Mouse (Mus musculus) neural tube, embryonic 14.5 days (tissue): Measurements from ENCODE around the gene Hist1h1e. TPM values are rescaled to one million over a fixed set of nuclear protein-coding genes. Genes with fewer than 3 reads are reported as not detected.

Experiments used
- microRNA-seq: library from miRNA; unstranded; fragments of <30 nt; microRNA quantifications from one replicate; pipeline ENCODE4, GENCODE M21; 2016
- polyA plus RNA-seq: library from polyadenylated mRNA; unstranded; fragments of >200 nt; fragmentation: Nextera tagmentation; extraction: Ambion mirVana; gene quantifications from 2 replicates; pipeline ENCODE4 v1.2.1, GENCODE M21; 2014

Hist1h1e gene
- polyA plus RNA-seq, 1 experiment from 2014 or later, result 3.3 TPM

Small RNA genes within 50 kb of the gene (microRNA-seq; reads per million reads assigned to microRNA genes)
- gene Gm44359 (not detected), gene Gm44394 (not detected)

Other genes starting within 250 kb of the Hist1h1e start
- gene Abt1, start 198.7 kb downstream of the Hist1h1e start, polyA plus RNA-seq, result 8.8 and 9.5 TPM in 2 replicates
- gene Btn1a1, start 156.7 kb downstream of the Hist1h1e start, polyA plus RNA-seq, result 0.17 TPM in 1 of 2 replicates, not detected in the other
- not detected in 2 replicates for gene Btn2a2, start 133.7 kb downstream of the Hist1h1e start, polyA plus RNA-seq
- 1.7 and 2.1 TPM in 2 replicates for gene Hist1h4h, start 91.5 kb downstream of the Hist1h1e start, polyA plus RNA-seq
- gene Hist1h2af, start 88.7 kb downstream of the Hist1h1e start, polyA plus RNA-seq, result not detected in 2 replicates
- gene Hist1h3g, start 87.1 kb downstream of the Hist1h1e start, polyA plus RNA-seq, result 0.72 TPM in 1 of 2 replicates, not detected in the other
- gene Hist1h2bh, start 79.2 kb downstream of the Hist1h1e start, polyA plus RNA-seq, result 0.33 TPM in 1 of 2 replicates, not detected in the other
- gene Hist1h3f, start 78.5 kb downstream of the Hist1h1e start, polyA plus RNA-seq, result 0.52 TPM in 1 of 2 replicates, not detected in the other
- gene Hist1h4f, start 70.9 kb downstream of the Hist1h1e start, polyA plus RNA-seq, result not detected in 2 replicates
- gene Hist1h1d, start 69.3 kb downstream of the Hist1h1e start, polyA plus RNA-seq, result 0.07 and 0.13 TPM in 2 replicates
- 1.9 and 2.4 TPM in 2 replicates for gene Hist1h3e, start 60.2 kb downstream of the Hist1h1e start, polyA plus RNA-seq
- gene Hist1h2ae, start 51.3 kb downstream of the Hist1h1e start, polyA plus RNA-seq, result 11.7 and 12.9 TPM in 2 replicates
- gene Hist1h2bg, start 51.2 kb downstream of the Hist1h1e start, polyA plus RNA-seq, result 0.75 and 1.1 TPM in 2 replicates
- 0.94 TPM in 1 of 2 replicates, not detected in the other for gene Hist1h2bf, start 48.4 kb downstream of the Hist1h1e start, polyA plus RNA-seq
- 1.1 TPM in 1 of 2 replicates, not detected in the other for gene Hist1h2ad, start 48.2 kb downstream of the Hist1h1e start, polyA plus RNA-seq
- gene Hist1h3d, start 46.8 kb downstream of the Hist1h1e start, polyA plus RNA-seq, result 0.50 and 1.1 TPM in 2 replicates
- 23.6 and 25.2 TPM in 2 replicates for gene Hist1h4d, start 41.0 kb downstream of the Hist1h1e start, polyA plus RNA-seq
- 1.1 and 1.3 TPM in 2 replicates for gene Hist1h2be, start 1.4 kb downstream of the Hist1h1e start, polyA plus RNA-seq
- 0.17 and 0.41 TPM in 2 replicates for gene Hist1h2ac, start 61.4 kb upstream of the Hist1h1e start, polyA plus RNA-seq
- gene Hist1h2bc, start 61.6 kb upstream of the Hist1h1e start, polyA plus RNA-seq, result 11.6 and 20.8 TPM in 2 replicates
- not detected in 2 replicates for gene Hist1h1t, start 73.3 kb upstream of the Hist1h1e start, polyA plus RNA-seq
- 2.1 and 3.5 TPM in 2 replicates for gene Hist1h4c, start 75.9 kb upstream of the Hist1h1e start, polyA plus RNA-seq
- gene Hfe, start 88.3 kb upstream of the Hist1h1e start, polyA plus RNA-seq, result 2.4 and 4.7 TPM in 2 replicates
- gene Hist1h1c, start 116.2 kb upstream of the Hist1h1e start, polyA plus RNA-seq, result 5.3 and 8.4 TPM in 2 replicates
- gene Hist1h3c, start 123.0 kb upstream of the Hist1h1e start, polyA plus RNA-seq, result not detected in 2 replicates
- gene Hist1h2bb, start 124.2 kb upstream of the Hist1h1e start, polyA plus RNA-seq, result not detected in 2 replicates
- 3.5 and 4.0 TPM in 2 replicates for gene Hist1h2ab, start 128.6 kb upstream of the Hist1h1e start, polyA plus RNA-seq
- gene Hist1h3b, start 129.7 kb upstream of the Hist1h1e start, polyA plus RNA-seq, result 0.51 and 1.3 TPM in 2 replicates
- 1.8 TPM in 1 of 2 replicates, not detected in the other for gene Hist1h4b, start 134.5 kb upstream of the Hist1h1e start, polyA plus RNA-seq
- not detected in 2 replicates for gene Hist1h4a, start 138.7 kb upstream of the Hist1h1e start, polyA plus RNA-seq
- gene Hist1h3a, start 139.8 kb upstream of the Hist1h1e start, polyA plus RNA-seq, result 0.75 and 1.2 TPM in 2 replicates
- gene Hist1h1a, start 141.1 kb upstream of the Hist1h1e start, polyA plus RNA-seq, result not detected in 2 replicates
- not detected in 2 replicates for gene Trim38, start 147.4 kb upstream of the Hist1h1e start, polyA plus RNA-seq
- gene Slc17a2, start 184.4 kb upstream of the Hist1h1e start, polyA plus RNA-seq, result not detected in 2 replicates
- gene Slc17a3, start 216.9 kb upstream of the Hist1h1e start, polyA plus RNA-seq, result not detected in 2 replicates
- not detected in 2 replicates for gene Slc17a1, start 245.2 kb upstream of the Hist1h1e start, polyA plus RNA-seq